Mouse (Mus musculus) heart, embryonic 15.5 days (tissue): Measurements from ENCODE around the gene Il18rap. TPM values are rescaled to one million over a fixed set of nuclear protein-coding genes. Genes with fewer than 3 reads are reported as not detected.

Experiments
- polyA plus RNA-seq: library from polyadenylated mRNA; unstranded; fragments of >200 nt; fragmentation: Nextera tagmentation; extraction: Ambion mirVana; gene quantifications from 2 replicates; pipeline ENCODE4 v1.2.1, GENCODE M21; 2015

Il18rap gene
- polyA plus RNA-seq, 1 experiment from 2014 or later = 0.14 TPM

Other genes with a start within 250 kb of the Il18rap start
- 4.4 and 6.4 TPM in 2 replicates for gene Il1rl2, start 190.8 kb upstream of the Il18rap start, polyA plus RNA-seq
- gene Il1rl1, start 85.8 kb upstream of the Il18rap start, polyA plus RNA-seq = 0.74 and 1.3 TPM in 2 replicates
- 0.25 and 0.37 TPM in 2 replicates for gene Il18r1, start 49.8 kb upstream of the Il18rap start, polyA plus RNA-seq
- gene Slc9a4, start 64.7 kb downstream of the Il18rap start, polyA plus RNA-seq = not detected in 2 replicates
- 0.37 and 0.67 TPM in 2 replicates for gene Slc9a2, start 165.2 kb downstream of the Il18rap start, polyA plus RNA-seq